Mouse (Mus musculus): ENCODE results near the gene Dnase2b.

Dnase2b gene

GRCm38 (mm10) chr3:146570148-146570782 is 45.1 kb downstream of the Dnase2b start, which contains the start of gene Uox:
TSS of gene Uox (plus strand) at chr3:146570426.
- no peak for DNase-seq (ENCODE audit: low read depth, low spot score)

DNA sequence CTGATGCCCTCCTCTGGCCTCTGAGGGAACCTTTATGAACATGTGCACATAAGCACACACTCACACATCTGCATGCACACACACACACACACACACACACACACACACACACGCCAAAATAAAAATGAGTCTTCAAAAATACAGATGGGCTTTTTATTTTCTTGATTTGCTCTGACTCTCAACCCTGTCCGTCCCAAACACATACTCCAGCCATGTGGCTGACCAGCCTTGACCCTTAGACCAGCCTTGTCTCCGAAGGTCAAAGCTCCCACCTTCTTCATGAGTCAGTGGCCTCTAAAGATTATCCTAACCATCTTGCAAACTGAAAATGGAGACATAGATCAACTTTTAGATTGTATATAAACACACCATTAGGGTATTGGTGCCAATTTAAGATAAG is 45.8 kb downstream of the Dnase2b start:
- DNase-seq (ENCODE audit: low read depth, low spot score): no peak

GRCm38 (mm10) chr3:146567884-146568530 is 47.4 kb downstream of the Dnase2b start:
- no peak for DNase-seq (ENCODE audit: low read depth, low spot score)

- DNase-seq (ENCODE audit: low read depth, low spot score): no peak
Observed at GRCm38 (mm10) chr3:146567366-146567765, 48.0 kb downstream of the Dnase2b start.

GRCm38 (mm10) chr3:146565065-146565411 is 50.4 kb downstream of the Dnase2b start:
- no peak for DNase-seq (ENCODE audit: low read depth, low spot score)

GRCm38 (mm10) chr3:146564268-146565064 is 50.9 kb downstream of the Dnase2b start:
- peak; percentile 32 for DNase-seq (ENCODE audit: low read depth, low spot score)

GRCm38 (mm10) chr3:146562936-146563335 is 52.5 kb downstream of the Dnase2b start:
- no peak for DNase-seq (ENCODE audit: low read depth, low spot score)

DNA sequence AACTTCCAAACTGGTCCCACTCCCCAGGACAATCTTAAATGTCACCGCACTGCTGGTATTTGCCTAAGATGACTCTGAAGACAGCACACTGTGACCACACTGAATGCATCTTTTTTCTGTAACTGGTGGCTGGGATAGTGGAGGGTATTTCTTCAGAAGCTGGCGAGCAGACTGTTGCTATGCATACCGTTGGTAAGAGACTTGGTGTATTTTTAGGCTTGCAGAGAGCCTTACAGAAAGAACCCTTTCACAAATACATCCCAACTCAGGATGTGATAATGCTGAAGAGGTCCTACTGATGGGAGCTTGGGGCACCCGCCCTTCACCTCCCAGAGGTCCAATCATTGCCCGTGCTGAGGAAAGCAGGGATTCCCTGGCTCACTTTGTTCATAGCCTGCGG is 57.9 kb downstream of the Dnase2b start:
- DNase-seq (ENCODE audit: low read depth, low spot score): no peak

DNA sequence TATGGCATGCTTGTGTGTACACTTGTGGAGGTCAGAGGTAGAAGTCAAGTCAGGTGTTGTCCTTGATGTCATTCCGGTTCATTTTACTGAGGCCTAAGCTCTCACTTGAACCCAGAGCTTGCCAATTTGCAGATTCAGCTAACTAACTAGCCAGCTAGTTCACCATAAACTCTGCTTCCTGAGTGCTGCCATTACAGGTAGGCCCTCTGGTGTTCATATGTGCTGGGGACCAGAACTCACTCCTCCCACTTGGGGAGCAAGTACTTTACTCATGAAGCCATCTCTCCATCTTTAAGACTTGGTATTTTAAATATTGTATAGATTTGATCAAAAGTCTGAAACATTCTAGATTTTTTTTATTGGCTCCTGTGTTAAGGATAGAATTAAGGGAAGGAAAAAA is 58.8 kb downstream of the Dnase2b start:
- DNase-seq (ENCODE audit: low read depth, low spot score): no peak

GRCm38 (mm10) chr3:146554816-146555215 is 60.6 kb downstream of the Dnase2b start:
- no peak for DNase-seq (ENCODE audit: low read depth, low spot score)

- no peak for DNase-seq (ENCODE audit: low read depth, low spot score)
Observed at GRCm38 (mm10) chr3:146543632-146544031, 71.8 kb downstream of the Dnase2b start.

DNA sequence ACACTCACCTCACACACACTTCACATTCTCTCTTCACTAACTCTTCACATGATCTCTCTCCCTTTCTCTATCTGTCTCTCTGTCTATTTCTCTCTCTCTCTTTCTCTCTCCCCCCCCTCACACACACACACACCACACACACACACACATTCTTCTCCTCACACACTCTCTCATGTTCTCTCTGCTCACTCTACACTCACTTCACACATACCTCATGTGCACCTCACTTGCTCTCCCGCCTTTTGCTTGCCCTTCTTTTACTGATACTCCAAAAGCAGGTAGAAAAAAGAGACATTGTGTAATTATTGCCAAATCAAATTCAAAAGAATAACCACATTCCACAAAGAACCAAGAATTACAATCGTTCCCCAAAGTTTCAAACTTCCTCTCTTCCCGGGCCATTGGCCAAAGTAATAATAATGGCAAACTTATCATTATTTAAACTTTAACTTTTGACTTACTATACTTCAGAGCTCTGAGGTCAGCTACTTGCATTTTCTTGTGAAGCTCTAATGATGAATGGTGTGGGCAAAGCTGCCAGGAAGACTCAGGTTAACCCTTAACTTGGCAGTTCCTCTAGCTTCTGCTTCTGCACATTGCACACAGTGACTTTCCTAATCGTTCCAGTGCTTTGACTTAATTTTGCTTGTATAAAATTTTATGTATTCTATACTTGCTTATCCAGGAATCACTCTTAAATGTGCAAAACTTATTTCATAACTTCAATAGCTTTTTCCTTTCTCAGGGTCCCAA is 74.7 kb downstream of the Dnase2b start:
- DNase-seq (ENCODE audit: low read depth, low spot score): no peak

- DNase-seq (ENCODE audit: low read depth, low spot score): no peak
Observed at GRCm38 (mm10) chr3:146534986-146535385, 80.4 kb downstream of the Dnase2b start.

Data from retina, adult 2 months (tissue).